Mouse (Mus musculus): Measurements from ENCODE around the gene Gm2012. TPM values are rescaled to one million over a fixed set of nuclear protein-coding genes. Genes with fewer than 3 reads are reported as not detected.
"Not testable (repeated sequence)": the region's sequence is repeated elsewhere in the genome, so short reads cannot be mapped to it uniquely, and the experiment has no call there.

Gm2012 gene
- polyA plus RNA-seq (2012) = not detected in 2 replicates

GRCm38 (mm10) chrX:26231255-26231654 lies at the start of gene Gm2012:
Gm2012 (minus strand) TSS chrX:26231355.
- H3K9me3 ChIP-seq (ENCODE audit: control insufficient read depth, low read length); H3K4me3 ChIP-seq (replicated peaks); H3K36me3 ChIP-seq (ENCODE audit: control insufficient read depth); H3K27me3 ChIP-seq (ENCODE audit: control insufficient read depth); H3K4me1 ChIP-seq (ENCODE audit: control insufficient read depth): not testable (repeated sequence)

- not testable (repeated sequence) for H3K36me3 ChIP-seq (ENCODE audit: control insufficient read depth); H3K4me3 ChIP-seq (replicated peaks); H3K4me1 ChIP-seq (ENCODE audit: control insufficient read depth); H3K9me3 ChIP-seq (ENCODE audit: control insufficient read depth, low read length); H3K27me3 ChIP-seq (ENCODE audit: control insufficient read depth)
Measured at GRCm38 (mm10) chrX:26159146-26159545, 72.0 kb downstream of the Gm2012 start.

Other genes starting within 250 kb of the Gm2012 start
- gene Gm5168, start 180.3 kb downstream of the Gm2012 start, polyA plus RNA-seq (2012) = not detected in 2 replicates
- gene Gm2030, start 78.7 kb upstream of the Gm2012 start, polyA plus RNA-seq (2012) = not detected in 2 replicates

All from erythroblast, embryonic 14.5 days (primary cell).